Mouse (Mus musculus): ENCODE measurements around the gene Homer3. TPM values are rescaled to one million over a fixed set of nuclear protein-coding genes. Genes with fewer than 3 reads are reported as not detected.

Homer3 gene
- total RNA-seq, 2 experiments from 2014 or later = 45.7 to 47.0 TPM

- DNase-seq (ENCODE audit: low spot score in 2 of 2) = peak in 1 of 2 experiments; percentile 33
These were observed 780 bp downstream of the Homer3 start for GRCm38 (mm10) chr8:70283136-70284077.

- no peak for DNase-seq (ENCODE audit: low spot score in 2 of 2)
These were observed 1.8 kb downstream of the Homer3 start for GRCm38 (mm10) chr8:70284421-70284820.

- DNase-seq (ENCODE audit: low spot score in 2 of 2) = no peak
These were observed 2.7 kb downstream of the Homer3 start for GRCm38 (mm10) chr8:70285304-70285703.

GRCm38 (mm10) chr8:70286737-70287136, 4.1 kb downstream of the Homer3 start:
- no peak for DNase-seq (ENCODE audit: low spot score in 2 of 2)

- DNase-seq (ENCODE audit: low spot score in 2 of 2) = peak in 1 of 2 experiments; percentile 46
These were observed 11.4 kb downstream of the Homer3 start for GRCm38 (mm10) chr8:70293988-70294405.

- no peak for DNase-seq (ENCODE audit: low spot score in 2 of 2)
These were observed 18.3 kb downstream of the Homer3 start for GRCm38 (mm10) chr8:70300881-70301280.

- DNase-seq (ENCODE audit: low spot score in 2 of 2) = peak; percentile 93 to 94
These were observed 19.8 kb downstream of the Homer3 start, which contains the start of the genes Ddx49 and Cope for GRCm38 (mm10) chr8:70302358-70302890. TSS of gene Ddx49 (minus strand) at chr8:70302489. TSS of gene Cope (plus strand) at chr8:70302518.

- DNase-seq (ENCODE audit: low spot score in 2 of 2) = no peak
These were observed 20.3 kb downstream of the Homer3 start for GRCm38 (mm10) chr8:70302901-70303300.

- peak; percentile 69 to 70 for DNase-seq (ENCODE audit: low spot score in 2 of 2)
These were observed 26.7 kb downstream of the Homer3 start for GRCm38 (mm10) chr8:70309311-70309710.

GRCm38 (mm10) chr8:70313399-70313798, 30.8 kb downstream of the Homer3 start:
- no peak for DNase-seq (ENCODE audit: low spot score in 2 of 2)

GRCm38 (mm10) chr8:70315624-70316510, 33.2 kb downstream of the Homer3 start, which contains the start of gene Cers1:
TSS of gene Cers1 (plus strand) at chr8:70315775.
- DNase-seq (ENCODE audit: low spot score in 2 of 2) = peak; percentile 76 to 86

- peak; percentile 77 to 86 for DNase-seq (ENCODE audit: low spot score in 2 of 2)
These were observed 34.2 kb downstream of the Homer3 start for GRCm38 (mm10) chr8:70316511-70317504.

GRCm38 (mm10) chr8:70317872-70318271, 35.2 kb downstream of the Homer3 start:
- no peak for DNase-seq (ENCODE audit: low spot score in 2 of 2)

GRCm38 (mm10) chr8:70323716-70324115, 41.1 kb downstream of the Homer3 start:
- no peak for DNase-seq (ENCODE audit: low spot score in 2 of 2)

- no peak for DNase-seq (ENCODE audit: low spot score in 2 of 2)
These were observed 44.9 kb downstream of the Homer3 start for GRCm38 (mm10) chr8:70327512-70327911.

GRCm38 (mm10) chr8:70329124-70329834, 46.7 kb downstream of the Homer3 start, which contains the start of gene Gdf1:
TSS of gene Gdf1 (plus strand) at chr8:70329817.
- no peak for DNase-seq (ENCODE audit: low spot score in 2 of 2)

GRCm38 (mm10) chr8:70329835-70330740, 47.5 kb downstream of the Homer3 start:
- DNase-seq (ENCODE audit: low spot score in 2 of 2) = peak; percentile 48 to 62

- DNase-seq (ENCODE audit: low spot score in 2 of 2) = peak; percentile 81 to 86
These were observed 48.2 kb downstream of the Homer3 start for GRCm38 (mm10) chr8:70330741-70331364.
